Mouse (Mus musculus): Measurements from ENCODE around the gene Ercc1. TPM values are rescaled to one million over a fixed set of nuclear protein-coding genes. Genes with fewer than 3 reads are reported as not detected.
A peak's percentile ranks its signal among the peaks of the same experiment; 100 is the strongest.

The Ercc1 gene
- polyA plus RNA-seq, 1 experiment from 2014 or later: 68.4 TPM

GRCm38 (mm10) chr7:19344938-19345471, 427 bp downstream of the Ercc1 start:
- Histone ChIP-seq H3K27me3 (ENCODE audit: insufficient read depth, low read length) (0 out of 2 replicates have a peak, but pooled peaks cover 6% of the 10 kb centered on the region), H3K27ac (peak overlapping the region; percentile 93), H3K4me1 (replicated peaks; ENCODE audit: insufficient read depth, low read length) (peaks cover 20% of the 10 kb centered on the region), H3K4me2 (ENCODE audit: low read length) (peak overlapping the region; percentile 62), H3K4me3 (replicated peaks; ENCODE audit: low read depth, low read length) (peak overlapping the region; percentile 67), H3K9ac (ENCODE audit: low read depth, low read length) (peak overlapping the region; percentile 69), H3K9me3 (replicated peaks; ENCODE audit: low read length) (no peaks in the 10 kb centered on the region), H3K36me3 (ENCODE audit: insufficient read depth, low read length) (peaks cover 18% of the 10 kb centered on the region; the same call in 1 of the 2 replicates)
- under 1% methylated on average over 31 of the region's 31 CpGs for WGBS
- peak; percentile 98 for DNase-seq (ENCODE audit: low spot score)
- ATAC-seq (replicated peaks; ENCODE audit: low FRiP score, low read depth): peak; percentile 93
- no peak for TF ChIP-seq CTCF (IDR thresholded peaks at IDR 0.05; ENCODE audit: low read depth)

- 67% methylated on average over 13 of the region's 13 CpGs for WGBS
- Histone ChIP-seq H3K36me3 (ENCODE audit: insufficient read depth, low read length) (peaks cover 32% of the 10 kb centered on the region), H3K4me3 (replicated peaks; ENCODE audit: low read depth, low read length) (no peak overlapping the region), H3K9ac (ENCODE audit: low read depth, low read length) (0 out of 2 replicates have a peak overlapping the region, but pooled peaks have one; percentile 13), H3K27ac (no peak overlapping the region), H3K4me1 (replicated peaks; ENCODE audit: insufficient read depth, low read length) (peaks cover 9% of the 10 kb centered on the region), H3K9me3 (replicated peaks; ENCODE audit: low read length) (no peaks in the 10 kb centered on the region), H3K4me2 (ENCODE audit: low read length) (no peak overlapping the region), H3K27me3 (ENCODE audit: insufficient read depth, low read length) (no peaks in the 10 kb centered on the region)
- DNase-seq (ENCODE audit: low spot score) (no peak), ATAC-seq (replicated peaks; ENCODE audit: low FRiP score, low read depth) (peak; percentile 12)
- TF ChIP-seq CTCF (IDR thresholded peaks at IDR 0.05; ENCODE audit: low read depth): no peak
Measured at GRCm38 (mm10) chr7:19349188-19349915, 4.8 kb downstream of the Ercc1 start.

- H3K4me2 ChIP-seq (ENCODE audit: low read length): no peak overlapping the region
- peaks cover 6% of the 10 kb centered on the region for H3K4me1 ChIP-seq (replicated peaks; ENCODE audit: insufficient read depth, low read length)
- no peaks in the 10 kb centered on the region for H3K9me3 ChIP-seq (replicated peaks; ENCODE audit: low read length)
- no peak for TF ChIP-seq CTCF (IDR thresholded peaks at IDR 0.05; ENCODE audit: low read depth)
- H3K9ac ChIP-seq (ENCODE audit: low read depth, low read length): no peak overlapping the region
- WGBS: 90% methylated on average over 8 of the region's 8 CpGs
- H3K27me3 ChIP-seq (ENCODE audit: insufficient read depth, low read length): no peaks in the 10 kb centered on the region
- no peak overlapping the region for H3K4me3 ChIP-seq (replicated peaks; ENCODE audit: low read depth, low read length)
- H3K27ac ChIP-seq: no peak overlapping the region
- peaks cover 37% of the 10 kb centered on the region for H3K36me3 ChIP-seq (ENCODE audit: insufficient read depth, low read length)
- DNase-seq (ENCODE audit: low spot score) (no peak), ATAC-seq (replicated peaks; ENCODE audit: low FRiP score, low read depth) (no peak)
Measured at GRCm38 (mm10) chr7:19350221-19350620, 5.6 kb downstream of the Ercc1 start.

GRCm38 (mm10) chr7:19354991-19355390, 10.4 kb downstream of the Ercc1 start:
- no peak for TF ChIP-seq CTCF (IDR thresholded peaks at IDR 0.05; ENCODE audit: low read depth)
- H3K9me3 ChIP-seq (replicated peaks; ENCODE audit: low read length): no peaks in the 10 kb centered on the region
- no peak for DNase-seq (ENCODE audit: low spot score)
- ATAC-seq (replicated peaks; ENCODE audit: low FRiP score, low read depth): no peak
- 0 out of 2 replicates have a peak, but pooled peaks cover 6% of the 10 kb centered on the region for H3K4me1 ChIP-seq (replicated peaks; ENCODE audit: insufficient read depth, low read length)
- no peaks in the 10 kb centered on the region for H3K27me3 ChIP-seq (ENCODE audit: insufficient read depth, low read length)
- WGBS: 91% methylated on average over 5 of the region's 5 CpGs
- no peak overlapping the region for H3K9ac ChIP-seq (ENCODE audit: low read depth, low read length)
- H3K36me3 ChIP-seq (ENCODE audit: insufficient read depth, low read length): peaks cover 19% of the 10 kb centered on the region
- H3K4me2 ChIP-seq (ENCODE audit: low read length): no peak overlapping the region
- no peak overlapping the region for H3K4me3 ChIP-seq (replicated peaks; ENCODE audit: low read depth, low read length)
- H3K27ac ChIP-seq: no peak overlapping the region

GRCm38 (mm10) chr7:19356311-19356710, 11.7 kb downstream of the Ercc1 start:
- peaks cover 12% of the 10 kb centered on the region for H3K36me3 ChIP-seq (ENCODE audit: insufficient read depth, low read length)
- no peak for DNase-seq (ENCODE audit: low spot score)

More at GRCm38 (mm10) chr7:19356311-19356710, 11.7 kb downstream of the Ercc1 start:
- WGBS: 51% methylated on average over 10 of the region's 10 CpGs
- Histone ChIP-seq H3K4me1 (replicated peaks; ENCODE audit: insufficient read depth, low read length) (0 out of 2 replicates have a peak, but pooled peaks cover 10% of the 10 kb centered on the region), H3K9ac (ENCODE audit: low read depth, low read length) (no peak overlapping the region), H3K27ac (no peak overlapping the region), H3K27me3 (ENCODE audit: insufficient read depth, low read length) (no peaks in the 10 kb centered on the region), H3K9me3 (replicated peaks; ENCODE audit: low read length) (no peaks in the 10 kb centered on the region), H3K4me2 (ENCODE audit: low read length) (no peak overlapping the region), H3K4me3 (replicated peaks; ENCODE audit: low read depth, low read length) (no peak overlapping the region)
- ATAC-seq (replicated peaks; ENCODE audit: low FRiP score, low read depth): no peak
- TF ChIP-seq CTCF (IDR thresholded peaks at IDR 0.05; ENCODE audit: low read depth): no peak
